Comparison of ENCODE assay signal across 12 mouse cellular contexts in the genomic region with DNA sequence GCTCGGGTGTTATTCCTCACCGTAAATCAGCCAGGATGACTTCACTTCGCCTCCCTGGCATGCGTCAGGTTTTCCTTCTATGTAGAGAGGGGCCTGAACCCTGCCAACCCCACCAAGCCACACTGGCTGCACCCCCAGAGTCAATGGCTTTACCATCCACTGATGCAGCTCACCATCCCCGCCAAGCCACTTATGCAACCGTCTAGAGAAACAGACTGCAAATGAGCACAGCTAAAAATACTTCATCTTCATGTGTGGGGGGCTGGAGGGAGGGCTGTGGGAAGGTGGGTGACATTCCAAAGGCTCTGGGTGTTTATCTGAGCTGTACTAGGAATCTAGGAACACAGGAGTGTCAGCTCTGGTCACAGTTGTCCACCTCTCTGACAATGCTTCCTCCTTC. TPM values are rescaled to one million over a fixed set of nuclear protein-coding genes. Genes with fewer than 3 reads are reported as not detected.
DNase-seq lines count a peak whose midpoint lies in the region; ATAC-seq lines count a peak whose summit lies in the region.
"Had no signal": no experiment of that assay in that cellular context is flagged by ENCODE, and none has a peak within 500 bp of the region (broad histone marks: within the 10 kb centered on the region; RNA-seq: fewer than 3 reads in every experiment).

No protein-coding gene starts in this region.

- peaks cover 11 to 17% of the 10 kb centered on the region in 2 experiments for H3K4me1 ChIP-seq in heart, embryonic 14.5 days (ENCODE audit: control insufficient read depth in 2 of 2, insufficient read depth in 2 of 2, low read length in 2 of 2)
- no peaks in the 10 kb centered on the region for H3K4me1 ChIP-seq in hindbrain, embryonic 11.5 days (replicated peaks; ENCODE audit: control insufficient read depth, insufficient read depth, low read length)

- no peaks in the 10 kb centered on the region for H3K36me3 ChIP-seq in heart, embryonic 14.5 days (ENCODE audit: control insufficient read depth, insufficient read depth, low read length)
- H3K36me3 ChIP-seq in hindbrain, embryonic 11.5 days (ENCODE audit: control insufficient read depth, insufficient read depth, low read length): no peaks in the 10 kb centered on the region

- H3K27me3 ChIP-seq in heart, embryonic 14.5 days (ENCODE audit: control insufficient read depth, insufficient read depth, low read length): no peaks in the 10 kb centered on the region
- no peaks in the 10 kb centered on the region for H3K27me3 ChIP-seq in hindbrain, embryonic 11.5 days (ENCODE audit: control insufficient read depth, insufficient read depth, low read length)

- H3K9ac ChIP-seq in heart, embryonic 14.5 days (ENCODE audit: low read length): no peak overlapping the region
- H3K9ac ChIP-seq in hindbrain, embryonic 11.5 days (ENCODE audit: low read depth, low read length): no peak overlapping the region
- H3K9ac ChIP-seq: liver, embryonic 14.5 days had no signal

- H3K4me3 ChIP-seq in heart, embryonic 14.5 days (ENCODE audit: control insufficient read depth in 1 of 2, insufficient read depth in 1 of 2, low read depth in 1 of 2, low read length in 2 of 2): no peak overlapping the region
- H3K4me3 ChIP-seq in hindbrain, embryonic 11.5 days (ENCODE audit: low read depth, low read length): no peak overlapping the region

- H3K4me2 ChIP-seq in heart, embryonic 14.5 days (ENCODE audit: low read length): no peak overlapping the region
- H3K4me2 ChIP-seq in hindbrain, embryonic 11.5 days (replicated peaks; ENCODE audit: low read depth, low read length): no peak overlapping the region

- no peak; the same call in 1 of the 2 replicates for ATAC-seq in heart, embryonic 14.5 days (ENCODE audit: insufficient number of reproducible peaks, insufficient read depth, low FRiP score, low read depth)
- ATAC-seq in hindbrain, embryonic 11.5 days (ENCODE audit: low FRiP score): no peak
- ATAC-seq: midbrain, embryonic 16.5 days had no signal

- H3K9me3 ChIP-seq in heart, embryonic 14.5 days (ENCODE audit: control insufficient read depth, low read length): no peaks in the 10 kb centered on the region
- no peaks in the 10 kb centered on the region for H3K9me3 ChIP-seq in hindbrain, embryonic 11.5 days (ENCODE audit: control insufficient read depth, low read length)

- WGBS in heart, embryonic 14.5 days: 50% methylated on average over 6 of the region's 6 CpGs
- WGBS in hindbrain, embryonic 11.5 days: 88% methylated on average over 6 of the region's 6 CpGs

- DNase-seq in heart, adult 18-20 months: no peak
- peak; percentile 17 to 19 for DNase-seq in frontal cortex, postnatal 25 days (ENCODE audit: low spot score in 2 of 2)
- peak; percentile 56 to 80 for DNase-seq in left cerebral cortex, adult 18-20 months (ENCODE audit: low spot score in 2 of 2)
- DNase-seq in right cerebral cortex, postnatal 10 days (ENCODE audit: low spot score in 2 of 2): peak; percentile 58 to 69
- DNase-seq in adrenal gland, adult 18-20 months (ENCODE audit: low spot score in 2 of 2): no peak
- DNase-seq in hindbrain, embryonic 11.5 days (ENCODE audit: low spot score): no peak
- DNase-seq in B cell, adult 2 months: no peak
- DNase-seq: adrenal gland, postnatal 14 days had no signal

- peak overlapping the region; percentile 42 to 48; a peak in 2 of 4 replicates for H3K27ac ChIP-seq in heart, embryonic 14.5 days (replicated peaks in 1 of 2; ENCODE audit: control insufficient read depth in 1 of 2, insufficient read depth in 1 of 2, low read depth in 2 of 2, low read length in 2 of 2)
- no peak overlapping the region for H3K27ac ChIP-seq in hindbrain, embryonic 11.5 days (ENCODE audit: low read depth, low read length)
- H3K27ac ChIP-seq: liver, embryonic 14.5 days; macrophage had no signal

RNA-seq across cellular contexts. Expression of a gene that starts 45.2 kb away (rescaled TPM):
- polyA plus RNA-seq in heart, embryonic 14.5 days (2014; fragmentation: Nextera tagmentation; extraction: Ambion mirVana): 0.35 and 0.92 TPM in 2 replicates
- total RNA-seq in heart, adult 18-20 months (2021): 1 to 10 TPM; 1.1 to 1.3 TPM
- 1 to 10 TPM; 2.7 to 4.1 TPM for total RNA-seq in left cerebral cortex, adult 18-20 months (2021)
- 1 to 10 TPM; 1.6 to 2.2 TPM for total RNA-seq in adrenal gland, adult 18-20 months (2021)
- 2.9 and 3.0 TPM in 2 replicates for polyA plus RNA-seq in hindbrain, embryonic 11.5 days (2014; fragmentation: Nextera tagmentation; extraction: Ambion mirVana)
- polyA plus RNA-seq: macrophage had no signal

Comparison
In these comparisons a context has a peak if more than half of its experiments do, and no peak if none do; other contexts are left out.
1. DNase-seq: peak in frontal cortex, postnatal 25 days (2 of 2), left cerebral cortex, adult 18-20 months (2 of 2) and right cerebral cortex, postnatal 10 days (2 of 2); none in heart, adult 18-20 months (0 of 2), adrenal gland, adult 18-20 months (0 of 2), hindbrain, embryonic 11.5 days (single experiment) and B cell, adult 2 months (0 of 2).